Mouse (Mus musculus): Measurements from ENCODE around the gene Tshz3.

DNA sequence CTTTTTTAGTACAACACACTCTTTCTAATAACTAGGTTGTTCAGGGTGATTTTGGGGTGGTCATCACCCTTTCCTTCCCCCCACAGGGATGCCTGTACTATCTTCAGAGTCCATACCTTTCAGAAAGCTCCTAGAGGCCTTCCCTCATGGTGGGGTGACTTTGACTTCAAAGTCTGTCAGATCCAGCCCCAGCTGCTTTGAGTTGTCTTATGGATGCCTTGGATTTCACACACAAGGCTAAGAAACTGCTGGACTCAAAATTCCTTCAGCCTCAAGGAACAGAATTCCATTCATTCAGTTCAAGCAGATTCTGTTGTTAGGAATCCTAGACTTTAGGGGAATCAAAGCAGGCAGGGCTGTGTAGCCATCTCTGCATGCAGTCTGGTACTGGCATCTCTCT is 41.5 kb upstream of the Tshz3 start:
- no peak for TF ChIP-seq CTCF (IDR thresholded peaks at IDR 0.05; ENCODE audit: control insufficient read depth, insufficient read depth, insufficient read length)
- no peak for TF ChIP-seq MAX (IDR thresholded peaks at IDR 0.05)
- TF ChIP-seq CEBPB (IDR thresholded peaks at IDR 0.05; ENCODE audit: low read depth), result no peak

Measured in C2C12 (cell line).